Mouse (Mus musculus) liver, embryonic 16.5 days (tissue): Measurements from ENCODE around the gene Csad. TPM values are rescaled to one million over a fixed set of nuclear protein-coding genes. Genes with fewer than 3 reads are reported as not detected.
A peak's percentile ranks its signal among the peaks of the same experiment; 100 is the strongest.

Experiments
- ATAC-seq: fragments of 200-750 bp; cut with Nextera tagmentation; 2 replicates; pipeline ENCODE4 v1.8.0; 2017; ENCODE audit warnings: low read depth, mild to moderate bottlenecking, moderate number of reproducible peaks, moderate library complexity
- H3K27ac ChIP-seq: fragments of 300-500 bp; sonication (generic); 2 replicates; pipeline ENCODE4 v1.5.1; 2014; ENCODE audit warnings: mild to moderate bottlenecking, low read length
- H3K27me3 ChIP-seq: fragments of 300-500 bp; sonication (generic); 2 replicates; pipeline ENCODE4 v1.6.1; 2014; ENCODE audit warnings: low read depth, low read length, mixed read lengths; ENCODE audit not compliant: control insufficient read depth, insufficient read depth
- H3K36me3 ChIP-seq: fragments of 300-500 bp; sonication (generic); 2 replicates; pipeline ENCODE4 v1.6.1; 2014; ENCODE audit warnings: mild to moderate bottlenecking; ENCODE audit not compliant: control insufficient read depth, insufficient read depth
- H3K4me1 ChIP-seq: fragments of 300-500 bp; sonication (generic); 2 replicates; pipeline ENCODE4 v1.6.1; 2014; ENCODE audit warnings: low read depth, low read length, mixed read lengths; ENCODE audit not compliant: control insufficient read depth
- H3K4me2 ChIP-seq: fragments of 300-500 bp; sonication (generic); 2 replicates; pipeline ENCODE4 v1.6.1; 2014; ENCODE audit warnings: low read depth, low read length, mixed read lengths
- H3K4me3 ChIP-seq: fragments of 300-500 bp; sonication (generic); 2 replicates; pipeline ENCODE4 v1.5.1; 2014; ENCODE audit warnings: low read depth, mild to moderate bottlenecking, low read length
- H3K9ac ChIP-seq: fragments of 300-500 bp; sonication (generic); 2 replicates; pipeline ENCODE4 v1.6.1; 2014; ENCODE audit warnings: low read depth, low read length
- H3K9me3 ChIP-seq: fragments of 300-500 bp; sonication (generic); replicated peaks from 2 replicates; pipeline ENCODE4 v1.6.1; 2016; ENCODE audit warnings: low read length; ENCODE audit not compliant: control insufficient read depth
- WGBS: fragments of 180-500 bp; shearing (Covaris S2); extraction: QIAGEN DNeasy Blood & Tissue Kit; methylation state at CpG from one replicate; pipeline ENCODE4 v1.1.7; 2014; ENCODE audit not compliant: insufficient replicate concordance; 5-methylcytosine and 5-hydroxymethylcytosine counted together
- polyA plus RNA-seq: library from polyadenylated mRNA; unstranded; fragments of >200 nt; fragmentation: Nextera tagmentation; extraction: Ambion mirVana; gene quantifications from 2 replicates; pipeline ENCODE4 v1.2.1, GENCODE M21; 2015

Csad gene
- polyA plus RNA-seq, 1 experiment from 2014 or later = 60.2 TPM

- Histone ChIP-seq H3K9me3 (no peaks in the 10 kb centered on the region), H3K9ac (peak overlapping the region; percentile 34; the same call in 1 of the 2 replicates), H3K27me3 (peaks cover 32% of the 10 kb centered on the region), H3K36me3 (no peaks in the 10 kb centered on the region), H3K4me1 (peaks cover 31% of the 10 kb centered on the region), H3K4me3 (no peak overlapping the region), H3K4me2 (no peak overlapping the region), H3K27ac (no peak overlapping the region)
- 44% methylated on average over 16 of the region's 16 CpGs for WGBS
- no peak for ATAC-seq
Measured at GRCm38 (mm10) chr15:102147674-102148402, 56.7 kb downstream of the Csad start.

GRCm38 (mm10) chr15:102146882-102147281, 57.6 kb downstream of the Csad start:
- peaks cover 38% of the 10 kb centered on the region for H3K27me3 ChIP-seq
- no peak for ATAC-seq
- H3K9ac ChIP-seq = no peak overlapping the region
- no peak overlapping the region for H3K4me2 ChIP-seq
- no peak overlapping the region for H3K27ac ChIP-seq
- H3K4me3 ChIP-seq = no peak overlapping the region
- no peaks in the 10 kb centered on the region for H3K9me3 ChIP-seq
- H3K36me3 ChIP-seq = no peaks in the 10 kb centered on the region
- 6% methylated on average over 1 of the region's 1 CpGs for WGBS
- H3K4me1 ChIP-seq = peaks cover 31% of the 10 kb centered on the region

GRCm38 (mm10) chr15:102146089-102146488, 58.4 kb downstream of the Csad start:
- Histone ChIP-seq H3K4me2 (no peak overlapping the region), H3K9me3 (no peaks in the 10 kb centered on the region), H3K4me3 (no peak overlapping the region), H3K27ac (no peak overlapping the region), H3K9ac (no peak overlapping the region), H3K27me3 (peaks cover 38% of the 10 kb centered on the region), H3K4me1 (peaks cover 28% of the 10 kb centered on the region), H3K36me3 (no peaks in the 10 kb centered on the region)
- no peak for ATAC-seq
- WGBS = 50% methylated on average over 5 of the region's 5 CpGs

- Histone ChIP-seq H3K27ac (no peak overlapping the region), H3K9ac (no peak overlapping the region), H3K36me3 (no peaks in the 10 kb centered on the region), H3K4me2 (no peak overlapping the region), H3K9me3 (no peaks in the 10 kb centered on the region), H3K27me3 (peaks cover 38% of the 10 kb centered on the region), H3K4me1 (peaks cover 21% of the 10 kb centered on the region), H3K4me3 (no peak overlapping the region)
- no peak for ATAC-seq
- WGBS = 77% methylated on average over 10 of the region's 10 CpGs
Measured at GRCm38 (mm10) chr15:102145330-102145729, 59.2 kb downstream of the Csad start.

GRCm38 (mm10) chr15:102144726-102145125, 59.8 kb downstream of the Csad start:
- peak overlapping the region; percentile 35 for H3K4me2 ChIP-seq
- no peak for ATAC-seq
- peaks cover 15% of the 10 kb centered on the region for H3K4me1 ChIP-seq
- H3K9ac ChIP-seq = no peak overlapping the region
- H3K4me3 ChIP-seq = peak overlapping the region; percentile 5; the same call in 1 of the 2 replicates
- H3K36me3 ChIP-seq = no peaks in the 10 kb centered on the region
- no peak overlapping the region for H3K27ac ChIP-seq
- peaks cover 38% of the 10 kb centered on the region for H3K27me3 ChIP-seq
- H3K9me3 ChIP-seq = no peaks in the 10 kb centered on the region
- 18% methylated on average over 15 of the region's 19 CpGs for WGBS

- WGBS = 18% methylated on average over 22 of the region's 22 CpGs
- 0 out of 2 replicates have a peak, but pooled peaks have one; percentile 19 for ATAC-seq
- Histone ChIP-seq H3K27me3 (peaks cover 38% of the 10 kb centered on the region), H3K9me3 (no peaks in the 10 kb centered on the region), H3K9ac (no peak within 1 kb of the TSS), H3K4me3 (peak within 1 kb of the TSS; percentile 5; the same call in 1 of the 2 replicates), H3K27ac (no peak within 1 kb of the TSS), H3K36me3 (no peaks in the 10 kb centered on the region), H3K4me1 (peaks cover 13% of the 10 kb centered on the region), H3K4me2 (peak within 1 kb of the TSS; percentile 35)
Measured at GRCm38 (mm10) chr15:102144274-102144711, 60.2 kb downstream of the Csad start, which contains the start of gene Igfbp6. Gene Igfbp6, plus strand, starts transcription at chr15:102144362.

GRCm38 (mm10) chr15:102142914-102143912, 61.3 kb downstream of the Csad start:
- H3K36me3 ChIP-seq = no peaks in the 10 kb centered on the region
- no peak overlapping the region for H3K4me2 ChIP-seq
- peaks cover 38% of the 10 kb centered on the region for H3K27me3 ChIP-seq
- 52% methylated on average over 23 of the region's 23 CpGs for WGBS
- ATAC-seq = no peak
- peaks cover 10% of the 10 kb centered on the region for H3K4me1 ChIP-seq
- no peak overlapping the region for H3K4me3 ChIP-seq
- H3K9ac ChIP-seq = no peak overlapping the region
- no peaks in the 10 kb centered on the region for H3K9me3 ChIP-seq
- H3K27ac ChIP-seq = no peak overlapping the region

GRCm38 (mm10) chr15:102141120-102141519, 63.4 kb downstream of the Csad start:
- H3K9ac ChIP-seq = no peak overlapping the region
- H3K36me3 ChIP-seq = no peaks in the 10 kb centered on the region
- H3K27ac ChIP-seq = no peak overlapping the region
- ATAC-seq = no peak
- H3K4me3 ChIP-seq = no peak overlapping the region
- H3K4me1 ChIP-seq = peaks cover 9% of the 10 kb centered on the region
- WGBS = 69% methylated on average over 5 of the region's 5 CpGs
- H3K9me3 ChIP-seq = no peaks in the 10 kb centered on the region
- H3K4me2 ChIP-seq = no peak overlapping the region
- H3K27me3 ChIP-seq = peaks cover 38% of the 10 kb centered on the region
